In genomic region chr2:145633811-145634210, GRCm38 (mm10) we compare ENCODE assay signal across 12 mouse cellular contexts. TPM values are rescaled to one million over a fixed set of nuclear protein-coding genes. Genes with fewer than 3 reads are reported as not detected.
DNase-seq lines count a peak whose midpoint lies in the region.
"Had no signal": no experiment of that assay in that cellular context is flagged by ENCODE, and none has a peak within 500 bp of the region (broad histone marks: within the 10 kb centered on the region; RNA-seq: fewer than 3 reads in every experiment).

No protein-coding gene starts in this region.

- intact Hi-C loops in heart, postnatal 10 days (cut with DNase I): no loop called here

- peak; percentile 22 to 32 for DNase-seq in heart, postnatal 10 days
- DNase-seq in heart, adult 11 months: no peak
- DNase-seq in kidney, postnatal 4 days: peak; percentile 45 to 57
- DNase-seq in kidney, adult 11 months: no peak
- peak; percentile 36 for DNase-seq in NIH3T3 (ENCODE audit: low read depth)
- peak; percentile 26 for DNase-seq in brain, embryonic 18.5 days (ENCODE audit: low read depth, low spot score)
- no peak for DNase-seq in adrenal gland, adult 18-20 months (ENCODE audit: low spot score in 2 of 2)
- DNase-seq: adrenal gland, postnatal 10 days; cerebellum, postnatal 10 days; kidney, adult 9 months; lung, postnatal 14 days; thymus, postnatal 25 days had no signal

RNA-seq across cellular contexts. Expression of gene Rin2, which starts 41.2 kb away (rescaled TPM):
- total RNA-seq in heart, postnatal 10 days (2021): 10 to 100 TPM; 18.5 to 29.1 TPM
- 10 to 100 TPM; 25.2 to 31.4 TPM for total RNA-seq in adrenal gland, adult 18-20 months (2021)

Comparison
In these comparisons a context has a peak if more than half of its experiments do, and no peak if none do; other contexts are left out.
1. DNase-seq: peak in heart, postnatal 10 days (2 of 2), kidney, postnatal 4 days (2 of 2), NIH3T3 (single experiment) and brain, embryonic 18.5 days (single experiment); none in heart, adult 11 months (single experiment), kidney, adult 11 months (single experiment) and adrenal gland, adult 18-20 months (0 of 2).